Mouse (Mus musculus): ENCODE measurements around the gene Mtf2.
"Not testable (repeated sequence)": the region's sequence is repeated elsewhere in the genome, so short reads cannot be mapped to it uniquely, and the experiment has no call there.

The Mtf2 gene

DNA sequence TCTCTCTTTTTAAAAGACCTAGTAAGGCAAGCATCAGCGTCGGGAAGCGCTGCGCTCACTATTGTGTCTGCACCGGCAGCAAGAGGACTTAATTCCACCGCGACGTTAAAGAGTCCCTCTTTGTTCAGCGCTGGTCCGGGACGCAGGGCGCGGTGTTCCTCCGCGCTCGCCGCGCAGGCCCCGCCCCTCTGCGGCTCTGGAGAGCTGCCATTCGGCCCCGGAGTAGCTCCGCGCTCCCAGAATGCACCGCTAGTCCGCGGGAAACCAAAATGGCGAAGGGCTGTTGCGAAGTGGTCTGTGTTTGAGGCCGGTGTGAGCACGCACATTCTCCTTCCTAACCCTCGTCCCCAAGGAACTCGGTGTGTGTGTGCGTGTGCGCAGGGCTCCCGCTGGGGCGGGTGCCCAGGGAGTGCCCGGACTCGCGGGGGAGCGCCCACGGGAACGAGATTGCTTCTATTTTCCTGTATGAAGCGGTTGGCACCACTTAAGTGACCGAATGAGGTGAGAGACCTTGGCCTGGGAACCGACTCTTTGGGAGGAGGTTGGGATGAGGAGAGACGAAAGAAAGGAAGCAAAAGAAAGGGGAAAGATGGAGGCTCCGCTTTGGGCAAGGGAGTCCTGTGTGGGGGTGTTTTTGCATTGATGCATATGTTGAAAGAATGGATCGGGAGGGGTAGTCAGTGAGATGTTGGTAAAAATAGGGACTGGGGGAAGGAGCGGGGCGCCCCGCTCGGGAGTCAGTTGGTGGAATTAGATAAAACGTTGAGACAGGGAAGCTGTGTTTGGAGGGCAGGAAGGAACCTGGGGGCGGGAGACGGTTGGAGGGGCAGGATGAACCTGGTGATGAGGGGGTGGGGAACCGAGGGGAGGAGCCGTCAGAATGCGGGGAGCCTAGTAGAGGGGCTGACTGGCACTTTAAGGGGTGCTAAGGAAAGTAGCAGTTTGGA is at the start of gene Mtf2:
Gene Mtf2, plus strand, starts transcription at position 210 of the 947 bp plus-strand sequence.
- DNase-seq: peak; percentile 97

DNA sequence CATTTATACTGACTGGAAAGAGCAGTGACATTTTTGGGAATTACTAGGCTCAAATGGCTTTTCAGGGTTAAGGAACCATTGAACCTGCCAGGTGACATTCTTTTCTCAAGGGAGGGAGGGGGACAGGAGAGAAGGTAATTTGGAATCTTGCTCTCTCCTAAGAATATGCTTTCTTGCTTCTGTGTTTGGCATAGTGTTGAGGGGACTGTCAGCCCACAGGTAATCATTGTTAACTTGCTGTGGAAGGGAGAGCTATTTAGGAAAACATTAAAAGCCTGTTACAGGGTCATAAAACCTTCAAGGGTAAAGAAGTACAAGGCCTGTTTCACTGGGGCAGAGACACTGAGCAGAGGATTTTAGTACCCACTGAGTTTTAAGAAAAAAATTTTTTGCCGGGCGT is 48.2 kb upstream of the Mtf2 start:
- no peak for DNase-seq

DNA sequence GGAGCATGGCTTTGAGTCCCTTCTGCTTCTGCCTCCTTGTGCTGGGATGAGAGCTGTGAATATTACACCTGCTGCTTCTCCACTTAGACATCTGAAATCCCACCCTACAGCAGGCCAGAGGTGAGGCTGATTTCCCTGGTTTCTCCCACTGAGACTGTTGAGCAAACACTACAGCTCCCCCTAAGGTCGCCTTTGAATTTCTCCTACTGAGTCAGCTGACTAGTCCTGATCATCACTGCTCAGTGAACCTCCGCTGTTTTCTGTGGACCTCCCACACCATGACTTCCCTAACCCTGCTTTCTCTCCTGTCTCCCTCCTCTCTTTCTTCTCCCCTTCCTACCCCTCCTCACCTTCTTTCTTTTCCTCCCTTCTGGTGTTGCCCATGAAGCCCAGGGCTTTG is 46.1 kb upstream of the Mtf2 start:
- DNase-seq: no peak

DNA sequence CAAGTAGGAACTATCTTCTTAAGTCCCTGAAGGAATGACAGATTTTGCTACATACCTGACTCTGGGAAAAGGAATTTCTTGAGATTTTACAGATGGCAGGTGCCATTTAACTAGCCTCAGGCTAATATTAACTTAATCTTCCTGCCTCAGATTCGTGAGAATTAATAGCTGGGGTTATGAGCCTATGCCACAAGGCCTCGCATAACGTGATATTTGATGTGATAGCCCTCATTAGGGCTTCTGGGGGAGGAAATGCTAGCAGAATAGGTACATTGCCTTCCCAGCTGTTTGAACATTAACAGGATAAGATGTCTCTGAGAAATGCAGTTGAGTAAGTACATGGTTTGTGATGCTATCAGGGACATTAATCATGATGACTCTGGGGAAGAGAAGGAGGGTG is 44.1 kb upstream of the Mtf2 start:
- no peak for DNase-seq

DNA sequence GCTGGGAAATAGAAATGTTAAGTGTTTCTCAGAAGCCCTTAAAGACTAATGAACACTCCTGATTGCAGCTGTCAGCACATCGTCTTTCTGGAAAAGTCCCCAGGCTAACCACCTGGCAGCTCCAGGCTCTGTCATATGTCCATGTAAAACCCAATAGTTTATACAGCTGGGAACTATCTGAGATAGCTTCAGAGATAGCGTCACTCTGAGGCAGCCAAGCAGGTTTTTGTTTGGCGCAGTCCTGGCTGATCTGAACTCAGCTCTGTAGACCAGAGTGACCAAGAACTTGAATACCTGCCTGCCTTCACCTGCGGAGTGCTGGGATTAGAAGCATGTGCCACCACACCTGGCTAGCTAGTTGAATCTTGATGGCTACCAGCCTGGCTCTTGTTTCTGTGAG is 37.2 kb upstream of the Mtf2 start:
- no peak for DNase-seq

DNA sequence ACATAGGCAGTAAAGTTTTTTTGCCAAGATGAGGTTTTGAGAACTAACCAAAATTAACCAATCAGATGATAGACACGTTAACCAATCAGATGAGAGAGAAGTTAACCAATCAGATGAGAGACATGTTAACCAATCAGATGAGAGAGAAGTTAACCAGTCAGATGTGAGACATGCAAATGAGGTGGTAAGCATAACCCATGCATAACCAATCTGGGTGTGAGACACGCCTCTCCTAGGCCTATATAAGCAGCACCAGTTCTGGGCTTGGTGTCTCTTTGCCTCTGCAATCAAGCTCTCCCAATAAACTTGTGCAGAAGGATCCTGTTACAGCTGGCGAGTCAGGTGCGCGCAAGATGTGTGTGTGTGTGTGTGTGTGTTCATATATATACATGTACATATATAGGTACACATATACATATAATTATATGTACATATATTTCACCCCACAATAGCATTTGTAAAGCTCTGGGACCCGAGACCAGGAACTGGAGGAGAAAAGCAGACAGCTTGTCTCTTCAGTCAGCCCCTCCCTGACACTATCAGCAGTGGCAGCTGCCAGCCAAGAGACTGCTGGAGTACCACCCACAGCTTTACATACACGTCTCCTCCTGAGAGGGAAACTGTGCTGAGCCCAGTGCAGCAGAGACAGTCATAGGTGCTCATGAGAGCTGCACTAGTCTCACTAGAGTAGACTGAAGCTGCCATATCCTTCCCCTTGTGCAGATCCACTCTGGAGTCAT is 36.5 kb upstream of the Mtf2 start:
- not testable (repeated sequence) for DNase-seq

DNA sequence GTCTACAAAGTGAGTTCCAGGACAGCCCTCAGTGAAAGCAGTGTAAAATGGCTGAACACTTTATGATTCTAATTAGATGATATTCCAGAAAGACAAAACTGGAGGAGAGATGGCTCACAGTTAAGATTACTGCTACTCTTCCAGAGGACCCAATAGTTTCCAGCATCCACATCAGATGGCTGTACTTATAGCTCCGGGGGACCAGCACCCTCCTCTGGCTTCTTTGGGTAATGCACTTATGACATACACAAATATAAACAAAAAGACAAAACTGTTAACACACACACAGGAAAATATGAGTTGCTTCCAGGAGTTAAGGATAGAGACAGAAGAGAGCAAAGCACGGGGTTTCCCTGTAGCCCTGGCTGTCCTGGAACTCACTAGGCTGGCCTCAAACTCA is 35.5 kb upstream of the Mtf2 start:
- DNase-seq: no peak

DNA sequence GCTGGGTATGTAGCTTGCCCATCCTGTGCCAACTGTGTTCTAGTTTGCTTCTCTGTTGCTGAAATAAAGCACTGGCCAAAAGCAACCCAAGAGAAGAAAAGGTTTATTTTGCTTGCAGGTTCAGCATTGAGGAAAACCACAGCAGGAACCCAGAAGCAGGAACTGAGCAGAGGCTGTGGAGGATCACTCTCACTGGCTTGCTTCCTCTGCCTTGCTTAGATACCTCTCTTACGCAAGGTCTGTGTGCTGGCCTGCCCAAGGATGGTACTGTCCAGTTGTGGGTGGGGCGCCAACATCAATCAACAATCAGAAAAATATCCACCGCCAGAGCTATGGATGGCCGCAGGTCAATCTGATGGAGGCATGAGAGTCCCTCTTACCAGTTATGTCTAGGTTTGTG is 34.2 kb upstream of the Mtf2 start:
- DNase-seq: no peak

DNA sequence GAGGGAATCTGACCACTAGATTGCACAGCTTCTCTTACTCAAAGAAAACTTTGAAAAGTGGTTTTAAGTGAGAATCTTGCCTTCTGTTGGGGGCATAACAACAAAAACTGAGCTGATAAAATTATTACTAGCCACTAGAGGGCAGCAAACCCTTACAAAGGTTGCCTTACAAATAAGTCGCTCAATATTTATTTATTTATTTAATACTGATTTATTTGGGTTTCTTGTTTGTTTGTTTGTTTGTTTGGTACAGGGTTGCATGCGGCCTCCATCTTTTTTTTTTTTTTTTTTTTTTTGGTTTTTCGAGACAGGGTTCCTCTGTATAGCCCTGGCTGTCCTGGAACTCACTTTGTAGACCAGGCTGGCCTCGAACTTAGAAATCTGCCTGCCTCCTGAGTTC is 31.3 kb upstream of the Mtf2 start:
- peak; percentile 19 for DNase-seq

DNA sequence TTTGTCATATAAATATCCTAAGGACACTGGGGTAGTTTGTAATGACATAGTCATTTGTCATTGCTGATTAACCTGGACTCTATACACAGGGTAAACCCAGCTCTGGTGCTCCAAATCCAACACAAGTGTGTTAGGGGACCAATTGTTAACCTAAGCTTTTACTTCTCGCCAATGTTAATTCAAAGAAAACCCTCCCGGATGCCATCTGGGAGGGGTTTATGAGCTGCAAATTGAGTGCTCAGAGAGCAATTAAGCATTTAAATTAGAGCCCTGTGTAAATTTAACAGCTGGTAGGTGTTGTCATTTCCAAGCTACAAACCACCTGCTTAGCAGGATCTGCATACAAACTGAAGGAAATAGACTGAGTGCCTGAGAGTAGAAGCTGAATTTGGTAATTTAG is 30.0 kb upstream of the Mtf2 start:
- DNase-seq: no peak

DNA sequence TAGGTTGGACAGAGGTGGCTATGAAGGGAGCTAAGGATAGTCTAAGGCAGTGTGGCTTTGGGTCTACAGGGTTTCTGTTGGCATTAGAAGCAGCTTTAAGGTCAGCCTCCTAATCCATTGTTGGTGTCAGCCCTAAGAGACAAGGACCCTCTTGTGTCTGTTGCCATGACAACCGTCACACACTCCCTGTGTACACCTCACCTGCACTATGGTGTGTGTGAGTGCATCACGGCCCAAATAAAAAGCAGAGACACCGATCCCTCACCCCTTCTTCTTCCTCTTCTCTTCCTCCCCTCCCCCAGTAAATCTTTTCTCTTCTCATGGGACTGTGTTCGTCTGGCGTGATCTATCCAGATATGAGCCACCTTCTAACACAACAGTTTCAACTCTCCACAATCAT is 23.4 kb upstream of the Mtf2 start:
- no peak for DNase-seq

DNA sequence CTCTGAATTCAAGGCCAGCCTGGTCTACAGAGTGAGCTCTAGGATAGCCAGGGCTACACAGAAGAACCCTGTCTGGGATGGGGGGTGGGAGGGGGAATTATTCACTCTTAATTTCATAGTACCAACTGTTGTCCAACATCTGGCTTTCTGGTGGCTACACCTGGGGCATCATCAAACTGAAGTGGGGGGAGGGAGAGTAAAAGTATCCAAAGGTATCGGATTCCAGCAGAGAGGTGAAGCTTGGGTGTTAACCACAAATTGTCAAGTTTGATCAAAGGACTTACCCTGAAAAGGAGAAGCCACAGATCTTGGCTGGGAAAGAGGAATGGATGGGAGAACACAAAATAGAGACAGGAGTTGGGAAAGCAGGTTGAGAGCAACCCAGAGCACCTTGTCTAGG is 21.6 kb upstream of the Mtf2 start:
- DNase-seq: no peak

DNA sequence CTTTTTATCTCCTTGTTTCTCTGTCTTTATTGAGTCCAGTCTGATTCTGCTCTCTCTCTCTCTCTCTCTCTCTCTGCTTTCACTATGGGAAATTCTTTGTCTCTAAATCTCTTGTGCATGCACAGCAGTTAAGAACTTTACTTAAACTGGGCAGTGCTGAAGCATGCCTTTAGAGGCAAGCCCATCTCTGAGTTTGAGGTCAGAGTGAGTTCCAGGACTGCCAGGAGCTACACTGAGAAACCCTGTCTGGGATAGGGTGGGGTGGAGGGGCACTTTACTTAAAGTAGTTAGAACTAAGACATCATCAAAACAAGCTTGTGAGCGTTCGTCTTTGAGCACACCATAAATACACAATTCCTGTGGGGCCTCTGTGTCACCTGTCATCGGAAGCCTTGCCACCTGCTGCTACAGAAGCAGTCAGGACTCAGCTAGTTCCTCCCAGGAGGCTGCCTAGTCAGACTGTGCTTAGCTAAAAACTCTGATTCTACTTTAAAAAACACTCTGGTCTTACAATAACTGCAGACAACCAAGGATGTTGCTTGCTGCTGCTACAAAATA is 15.7 kb upstream of the Mtf2 start:
- DNase-seq: no peak

DNA sequence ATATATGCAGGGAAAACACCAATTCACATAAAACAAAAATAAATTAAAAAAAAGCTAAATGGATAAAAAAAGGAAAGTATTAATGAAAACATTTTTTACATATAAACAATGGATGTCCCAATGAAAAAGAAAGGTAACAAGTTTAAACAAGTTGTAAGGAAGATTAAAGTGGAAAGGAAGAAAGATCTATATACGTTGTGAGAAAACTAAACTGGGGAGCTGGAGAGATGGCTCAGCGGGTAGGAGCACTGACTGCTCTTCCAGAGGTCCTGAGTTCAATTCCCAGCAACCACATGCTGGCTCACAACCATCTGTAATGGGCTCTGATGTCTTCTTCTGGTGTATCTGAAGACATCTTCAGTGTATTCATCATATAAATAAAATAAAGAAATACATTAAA is 14.4 kb upstream of the Mtf2 start:
- DNase-seq: no peak

DNA sequence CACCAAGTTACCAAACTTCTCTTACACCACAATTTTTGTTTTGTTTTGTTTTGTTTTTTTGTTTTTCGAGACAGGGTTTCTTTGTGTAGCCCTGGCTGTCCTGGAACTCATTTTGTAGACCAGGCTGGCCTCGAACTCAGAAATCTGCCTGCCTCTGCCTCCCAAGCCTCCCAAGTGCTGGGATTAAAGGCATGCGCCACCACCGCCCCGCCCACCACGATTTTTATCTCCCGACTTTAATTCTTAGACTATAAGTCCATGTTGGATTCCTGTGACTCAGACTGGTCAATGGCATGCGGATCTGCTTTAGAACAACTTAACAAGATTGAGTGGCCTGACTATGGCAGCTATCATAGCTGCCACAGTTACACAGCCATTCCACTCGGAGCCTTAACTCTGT is 13.7 kb upstream of the Mtf2 start:
- DNase-seq: not testable (repeated sequence)

DNA sequence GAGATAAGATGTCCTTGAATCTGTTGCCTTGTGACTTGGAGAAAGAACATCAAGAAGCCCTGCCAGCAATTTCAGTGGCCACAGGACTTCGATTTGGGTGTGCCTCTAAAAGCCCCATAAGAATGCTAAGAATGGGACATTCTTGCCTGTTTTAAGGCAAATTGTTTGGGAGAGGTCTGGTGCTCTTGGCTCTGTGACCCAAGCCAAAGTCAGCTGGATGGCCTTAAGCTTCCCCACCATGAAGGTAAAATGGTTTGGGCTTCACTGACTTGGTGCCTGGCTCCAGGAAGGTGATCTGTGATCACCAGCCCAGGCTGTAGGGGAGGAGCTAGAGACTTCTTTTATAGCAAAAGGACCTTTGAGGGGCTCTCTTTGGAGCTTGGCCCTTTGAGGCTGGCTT is 13.3 kb upstream of the Mtf2 start:
- DNase-seq: no peak

DNA sequence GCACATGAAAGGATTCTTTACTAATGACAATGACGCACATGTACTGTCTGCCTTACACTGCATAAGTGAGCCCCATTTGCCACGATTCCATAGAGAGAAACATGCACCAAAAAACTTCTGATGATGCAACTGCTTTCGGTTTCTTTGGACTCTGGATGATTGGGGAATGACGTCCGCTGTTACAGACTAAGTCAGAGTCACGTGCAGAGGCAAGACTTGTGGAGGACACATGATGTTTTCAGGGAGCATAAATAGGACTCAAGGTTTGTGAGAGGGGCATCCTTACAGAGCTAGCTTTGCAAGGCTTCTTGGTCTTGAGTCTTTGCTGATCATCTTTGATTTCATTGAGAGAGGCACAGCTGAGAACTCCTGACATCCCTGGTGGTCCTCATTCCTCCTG is 11.9 kb upstream of the Mtf2 start:
- no peak for DNase-seq

DNA sequence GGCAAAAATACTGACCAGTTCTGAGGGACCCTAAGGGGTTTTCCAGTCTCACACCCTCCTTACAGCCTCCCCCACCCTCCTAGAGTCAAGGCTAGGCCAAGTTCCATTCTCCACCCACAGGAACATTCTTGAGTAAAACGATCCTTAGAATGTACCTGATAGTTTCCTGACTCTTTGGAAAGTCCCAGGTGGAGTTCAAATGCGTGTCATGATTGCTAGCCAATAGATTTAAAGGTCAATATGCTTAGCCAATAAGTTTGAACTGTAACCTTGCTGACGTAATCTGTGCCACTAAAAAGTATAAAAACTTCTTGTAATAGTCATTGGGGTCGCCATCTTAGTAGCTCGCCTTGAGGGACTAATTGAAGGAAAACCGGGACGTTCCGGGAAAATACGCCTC is 5.1 kb upstream of the Mtf2 start:
- DNase-seq: no peak

DNA sequence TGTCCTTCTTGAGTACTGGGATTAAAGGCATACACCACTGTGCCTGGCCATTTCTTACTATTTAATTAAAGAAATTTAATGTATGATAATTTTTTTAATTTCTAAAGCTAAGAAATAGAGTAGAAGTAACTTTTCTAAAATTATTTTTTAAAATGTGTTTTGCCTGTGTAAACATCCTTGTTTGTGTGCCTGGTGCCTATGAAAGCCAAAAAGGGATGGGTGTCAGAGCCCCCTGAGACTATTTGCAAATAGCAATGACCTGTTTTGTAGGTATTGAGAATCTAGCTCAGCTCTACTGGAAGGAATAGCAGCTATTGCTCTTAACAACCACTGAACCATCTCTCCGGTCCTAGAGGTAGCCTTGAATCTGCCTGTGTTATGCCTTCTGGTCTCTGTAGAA is 6.8 kb downstream of the Mtf2 start:
- no peak for DNase-seq

DNA sequence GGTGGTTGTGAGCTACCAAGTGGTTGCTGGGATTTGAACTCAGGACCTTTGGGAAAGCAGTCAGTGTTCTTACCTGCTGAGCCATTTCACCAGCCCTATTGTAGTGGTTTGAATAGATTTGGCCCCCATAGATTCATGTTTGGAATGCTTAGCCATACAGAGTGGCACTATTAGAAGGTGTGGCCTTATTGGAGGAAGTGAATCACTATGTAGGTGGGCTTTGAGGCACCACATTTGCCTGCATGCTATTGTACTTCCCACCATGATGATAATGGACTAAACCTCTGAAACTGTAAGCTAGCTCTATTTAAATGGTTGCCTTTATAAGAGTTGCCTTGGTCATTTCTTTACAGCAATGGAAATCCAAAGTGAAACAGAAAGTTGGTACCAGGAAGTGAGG is 10.8 kb downstream of the Mtf2 start:
- no peak for DNase-seq

DNA sequence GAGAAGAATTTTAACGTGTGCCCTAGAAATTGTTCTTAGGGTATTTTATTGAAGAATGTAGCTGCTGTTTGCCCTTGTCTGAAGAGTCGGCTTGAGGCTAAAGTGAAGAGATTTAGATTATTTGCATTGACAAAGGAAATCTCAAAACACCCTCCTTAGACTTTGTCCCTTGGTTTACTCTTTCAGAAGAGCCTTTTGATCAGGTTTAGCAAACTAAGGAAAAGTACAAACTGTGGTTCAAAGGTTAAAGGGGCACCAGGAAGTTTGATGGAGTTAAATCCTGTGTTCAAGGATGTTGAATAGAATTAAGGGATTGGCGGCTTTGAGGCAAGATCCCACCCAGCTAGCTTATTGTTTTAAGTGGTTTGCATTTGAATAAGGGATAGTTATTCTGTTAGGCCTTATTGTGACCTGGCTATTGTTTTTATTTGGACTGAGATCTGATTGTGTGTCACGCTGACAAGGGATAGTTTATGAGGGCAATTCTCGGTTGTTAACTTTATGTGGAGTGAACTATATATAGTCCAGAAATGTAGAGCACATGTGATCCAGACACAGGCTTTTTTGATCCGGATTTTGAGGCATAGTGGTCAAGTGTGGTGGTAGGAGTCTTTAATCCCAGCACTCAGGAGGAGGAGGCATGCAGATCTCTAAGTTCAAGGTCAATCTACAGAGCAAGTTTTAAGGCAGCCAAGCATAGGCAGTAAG is 11.5 kb downstream of the Mtf2 start:
- DNase-seq: no peak

DNA sequence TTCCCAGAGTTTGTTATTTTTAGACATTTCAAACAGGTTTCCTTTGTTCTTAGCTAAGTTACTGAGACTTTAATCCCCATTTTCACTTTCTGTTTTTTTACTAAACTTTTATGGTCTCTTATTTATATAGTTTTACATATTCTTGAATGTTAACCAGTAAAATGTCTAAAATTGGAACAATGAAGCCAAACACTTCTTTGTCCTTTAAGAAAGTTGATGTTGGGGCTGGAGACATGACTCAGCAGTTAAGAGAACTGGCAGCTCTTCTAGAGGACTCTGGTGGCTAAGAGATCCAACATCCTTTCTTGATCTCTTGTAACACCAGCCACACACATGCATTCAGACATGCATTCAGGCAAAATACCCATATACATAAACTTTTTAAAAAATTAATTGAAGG is 14.1 kb downstream of the Mtf2 start:
- no peak for DNase-seq

DNA sequence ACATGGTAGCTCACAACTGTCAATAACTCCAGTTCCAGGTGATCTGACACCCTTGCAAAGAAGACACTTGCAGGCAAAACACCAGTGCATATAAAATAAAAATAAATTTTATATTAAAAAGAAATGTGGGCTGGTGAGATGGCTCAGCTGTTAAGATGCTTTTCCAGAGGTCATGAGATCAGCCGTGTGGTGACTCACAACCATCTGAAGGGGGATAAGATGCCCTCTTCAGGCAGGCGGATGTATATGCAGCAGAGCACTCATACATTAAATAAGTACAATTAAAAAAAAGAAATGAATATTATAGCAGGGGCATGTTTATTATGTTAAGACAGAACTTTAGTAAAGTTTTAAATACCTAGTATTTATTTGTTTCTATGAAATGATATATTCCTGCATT is 16.9 kb downstream of the Mtf2 start:
- peak; percentile 3 for DNase-seq
